ENCODE assay signal across 9 mouse cellular contexts in genomic region chr2:32645647-32646046, GRCm38 (mm10). TPM values are rescaled to one million over a fixed set of nuclear protein-coding genes. Genes with fewer than 3 reads are reported as not detected.
DNase-seq lines count a peak whose midpoint lies in the region; ATAC-seq and TF ChIP-seq lines count a peak whose summit lies in the region.
"Had no signal": no experiment of that assay in that cellular context is flagged by ENCODE, and none has a peak within 500 bp of the region (broad histone marks: within the 10 kb centered on the region; RNA-seq: fewer than 3 reads in every experiment).

No protein-coding gene starts in this region.

- no peaks in the 10 kb centered on the region for H3K36me3 ChIP-seq in forebrain, embryonic 10.5 days (replicated peaks)
- no peaks in the 10 kb centered on the region for H3K36me3 ChIP-seq in forebrain, postnatal 0 days (ENCODE audit: insufficient read depth)
- H3K36me3 ChIP-seq in kidney, embryonic 14.5 days (ENCODE audit: control insufficient read depth, insufficient read depth, low read length): no peaks in the 10 kb centered on the region
- peaks cover 18% of the 10 kb centered on the region for H3K36me3 ChIP-seq in E14TG2a.4 (ENCODE audit: insufficient read depth, low read length)
- H3K36me3 ChIP-seq in liver, embryonic 12.5 days: peaks cover 3% of the 10 kb centered on the region; the same call in 1 of the 2 replicates

- no peak overlapping the region for H3K4me2 ChIP-seq in forebrain, postnatal 0 days (ENCODE audit: low read depth)
- H3K4me2 ChIP-seq in kidney, embryonic 14.5 days (replicated peaks; ENCODE audit: low read depth, low read length): no peak overlapping the region
- H3K4me2 ChIP-seq in liver, embryonic 12.5 days: peak overlapping the region; percentile 61

- TF ChIP-seq CTCF in forebrain, postnatal 0 days (IDR thresholded peaks at IDR 0.05; ENCODE audit: low read depth): no peak
- no peak for TF ChIP-seq CTCF in E14TG2a.4 (conservative IDR thresholded peaks at IDR 0.05; ENCODE audit: low read length)

- no peaks in the 10 kb centered on the region for H3K9me3 ChIP-seq in forebrain, embryonic 10.5 days
- no peaks in the 10 kb centered on the region for H3K9me3 ChIP-seq in forebrain, postnatal 0 days (ENCODE audit: low read length)
- no peaks in the 10 kb centered on the region for H3K9me3 ChIP-seq in kidney, embryonic 14.5 days (ENCODE audit: control insufficient read depth, low read length)
- H3K9me3 ChIP-seq in E14TG2a.4 (ENCODE audit: low read length): no peaks in the 10 kb centered on the region
- no peaks in the 10 kb centered on the region for H3K9me3 ChIP-seq in liver, embryonic 12.5 days (replicated peaks)
- H3K9me3 ChIP-seq: G1E had no signal

- 76% methylated on average over 3 of the region's 3 CpGs for WGBS in forebrain, embryonic 10.5 days
- 63% methylated on average over 3 of the region's 3 CpGs for WGBS in forebrain, postnatal 0 days
- WGBS in kidney, embryonic 14.5 days: 57% methylated on average over 3 of the region's 3 CpGs
- 77% methylated on average over 3 of the region's 3 CpGs for WGBS in liver, embryonic 12.5 days (ENCODE audit: insufficient replicate concordance)

- ATAC-seq in forebrain, postnatal 0 days: no peak
- ATAC-seq in kidney, embryonic 14.5 days (ENCODE audit: low FRiP score, low TSS enrichment): no peak
- no peak for ATAC-seq in liver, embryonic 12.5 days

- no peak for DNase-seq in forebrain, embryonic 10.5 days (ENCODE audit: extremely low spot score, low spot score)
- no peak for DNase-seq in forebrain, postnatal 0 days
- DNase-seq in kidney, postnatal 10 days: no peak
- no peak for DNase-seq in cerebellum, adult 11-12 months
- no peak for DNase-seq in spleen, postnatal 4 days (ENCODE audit: low spot score in 2 of 2)

- peaks cover 18% of the 10 kb centered on the region for H3K4me1 ChIP-seq in forebrain, embryonic 10.5 days
- no peaks in the 10 kb centered on the region for H3K4me1 ChIP-seq in forebrain, postnatal 0 days (ENCODE audit: insufficient read depth)
- H3K4me1 ChIP-seq in kidney, embryonic 14.5 days (ENCODE audit: control insufficient read depth, insufficient read depth, low read length): peaks cover 6% of the 10 kb centered on the region; the same call in 1 of the 2 replicates
- peaks cover 53% of the 10 kb centered on the region for H3K4me1 ChIP-seq in E14TG2a.4 (replicated peaks; ENCODE audit: low read depth, low read length)
- peaks cover 50% of the 10 kb centered on the region for H3K4me1 ChIP-seq in liver, embryonic 12.5 days

- no peak overlapping the region for H3K4me3 ChIP-seq in forebrain, embryonic 10.5 days
- no peak overlapping the region for H3K4me3 ChIP-seq in forebrain, postnatal 0 days (ENCODE audit: low read depth, low read length)
- no peak overlapping the region for H3K4me3 ChIP-seq in kidney, embryonic 14.5 days (ENCODE audit: low read length)
- H3K4me3 ChIP-seq in E14TG2a.4 (replicated peaks; ENCODE audit: low read length): peak overlapping the region; percentile 85; the same call in 1 of the 2 replicates
- H3K4me3 ChIP-seq in liver, embryonic 12.5 days: no peak overlapping the region

- H3K27me3 ChIP-seq in forebrain, embryonic 10.5 days (ENCODE audit: poor library complexity, severe bottlenecking): no peaks in the 10 kb centered on the region
- no peaks in the 10 kb centered on the region for H3K27me3 ChIP-seq in forebrain, postnatal 0 days (ENCODE audit: insufficient read depth, low read length)
- H3K27me3 ChIP-seq in kidney, embryonic 14.5 days (ENCODE audit: control insufficient read depth, insufficient read depth, low read length): no peaks in the 10 kb centered on the region
- no peaks in the 10 kb centered on the region for H3K27me3 ChIP-seq in E14TG2a.4 (ENCODE audit: insufficient read depth, low read length)
- H3K27me3 ChIP-seq in liver, embryonic 12.5 days (replicated peaks): no peaks in the 10 kb centered on the region

- H3K9ac ChIP-seq in forebrain, postnatal 0 days: no peak overlapping the region
- H3K9ac ChIP-seq in kidney, embryonic 14.5 days (ENCODE audit: low read depth, low read length): no peak overlapping the region
- no peak overlapping the region for H3K9ac ChIP-seq in liver, embryonic 12.5 days

- 0 out of 2 replicates have a peak overlapping the region, but pooled peaks have one; percentile 17 for H3K27ac ChIP-seq in forebrain, embryonic 10.5 days
- no peak overlapping the region for H3K27ac ChIP-seq in forebrain, postnatal 0 days (ENCODE audit: low read depth, low read length)
- H3K27ac ChIP-seq in kidney, embryonic 14.5 days (ENCODE audit: low read depth, low read length): peak overlapping the region; percentile 44; the same call in 1 of the 2 replicates
- H3K27ac ChIP-seq in liver, embryonic 12.5 days: peak overlapping the region; percentile 53

RNA-seq across cellular contexts. Expression of gene Eng, which starts 0.7 kb away (rescaled TPM):
- 24.5 and 24.7 TPM in 2 replicates for polyA plus RNA-seq in forebrain, embryonic 10.5 days (2016; fragmentation: Nextera tagmentation; extraction: Ambion mirVana)
- total RNA-seq in forebrain, postnatal 0 days (2014; rRNA removed): 8.2 and 14.7 TPM in 2 replicates
- 19.3 and 22.1 TPM in 2 replicates for polyA plus RNA-seq in forebrain, postnatal 0 days (2015; fragmentation: Nextera tagmentation; extraction: Ambion mirVana)
- 34.1 and 55.9 TPM in 2 replicates for polyA plus RNA-seq in kidney, embryonic 14.5 days (2014; fragmentation: Nextera tagmentation; extraction: Ambion mirVana)
- 32.4 and 35.4 TPM in 2 replicates for polyA plus RNA-seq in liver, embryonic 12.5 days (2016; fragmentation: Nextera tagmentation; extraction: Ambion mirVana)

RNA-seq across cellular contexts. Expression of gene Ak1, which starts 24.1 kb away (rescaled TPM):
- polyA plus RNA-seq in forebrain, embryonic 10.5 days (2016; fragmentation: Nextera tagmentation; extraction: Ambion mirVana): 17.8 and 20.2 TPM in 2 replicates
- total RNA-seq in forebrain, postnatal 0 days (2014; rRNA removed): 114 and 123 TPM in 2 replicates
- 119 and 123 TPM in 2 replicates for polyA plus RNA-seq in forebrain, postnatal 0 days (2015; fragmentation: Nextera tagmentation; extraction: Ambion mirVana)
- 22.1 and 25.5 TPM in 2 replicates for polyA plus RNA-seq in kidney, embryonic 14.5 days (2014; fragmentation: Nextera tagmentation; extraction: Ambion mirVana)
- 2.6 TPM in 2 replicates for polyA plus RNA-seq in liver, embryonic 12.5 days (2016; fragmentation: Nextera tagmentation; extraction: Ambion mirVana)

RNA-seq across cellular contexts. Expression of gene St6galnac6, which starts 46.1 kb away (rescaled TPM):
- polyA plus RNA-seq in forebrain, embryonic 10.5 days (2016; fragmentation: Nextera tagmentation; extraction: Ambion mirVana): 13.3 and 13.8 TPM in 2 replicates
- 65.3 and 72.9 TPM in 2 replicates for total RNA-seq in forebrain, postnatal 0 days (2014; rRNA removed)
- polyA plus RNA-seq in forebrain, postnatal 0 days (2015; fragmentation: Nextera tagmentation; extraction: Ambion mirVana): 34.8 and 42.3 TPM in 2 replicates
- 7.0 and 8.7 TPM in 2 replicates for polyA plus RNA-seq in kidney, embryonic 14.5 days (2014; fragmentation: Nextera tagmentation; extraction: Ambion mirVana)
- 14.5 and 15.4 TPM in 2 replicates for polyA plus RNA-seq in liver, embryonic 12.5 days (2016; fragmentation: Nextera tagmentation; extraction: Ambion mirVana)

RNA-seq across cellular contexts. Expression of gene Fpgs, which starts 58.3 kb away (rescaled TPM):
- polyA plus RNA-seq in forebrain, embryonic 10.5 days (2016; fragmentation: Nextera tagmentation; extraction: Ambion mirVana): 27.4 and 29.5 TPM in 2 replicates
- 22.4 and 31.5 TPM in 2 replicates for total RNA-seq in forebrain, postnatal 0 days (2014; rRNA removed)
- 20.7 and 22.0 TPM in 2 replicates for polyA plus RNA-seq in forebrain, postnatal 0 days (2015; fragmentation: Nextera tagmentation; extraction: Ambion mirVana)
- 27.1 and 33.2 TPM in 2 replicates for polyA plus RNA-seq in kidney, embryonic 14.5 days (2014; fragmentation: Nextera tagmentation; extraction: Ambion mirVana)
- polyA plus RNA-seq in liver, embryonic 12.5 days (2016; fragmentation: Nextera tagmentation; extraction: Ambion mirVana): 32.8 and 35.8 TPM in 2 replicates

RNA-seq across cellular contexts. Expression of gene St6galnac4, which starts 58.8 kb away (rescaled TPM):
- 15.7 and 17.6 TPM in 2 replicates for polyA plus RNA-seq in forebrain, embryonic 10.5 days (2016; fragmentation: Nextera tagmentation; extraction: Ambion mirVana)
- total RNA-seq in forebrain, postnatal 0 days (2014; rRNA removed): 32.4 and 35.5 TPM in 2 replicates
- polyA plus RNA-seq in forebrain, postnatal 0 days (2015; fragmentation: Nextera tagmentation; extraction: Ambion mirVana): 31.3 and 33.2 TPM in 2 replicates
- polyA plus RNA-seq in kidney, embryonic 14.5 days (2014; fragmentation: Nextera tagmentation; extraction: Ambion mirVana): 15.6 and 20.0 TPM in 2 replicates
- polyA plus RNA-seq in liver, embryonic 12.5 days (2016; fragmentation: Nextera tagmentation; extraction: Ambion mirVana): 17.5 and 18.9 TPM in 2 replicates
